Mouse (Mus musculus) G1E (cell line): Measurements from ENCODE around the gene Gabbr1. TPM values are rescaled to one million over a fixed set of nuclear protein-coding genes. Genes with fewer than 3 reads are reported as not detected.

Experiments used
- ATAC-seq: 2 replicates; pipeline ENCODE4 v1.8.0; 2016; ENCODE audit warnings: mild to moderate bottlenecking; ENCODE audit not compliant: insufficient number of reproducible peaks, poor library complexity, low FRiP score, severe bottlenecking; ENCODE audit errors: extremely low read depth
- DNase-seq: peaks from one replicate; pipeline ENCODE4 v3.0.0; 2012; ENCODE audit warnings: low spot score
- H3K27me3 ChIP-seq: 2 replicates; pipeline ENCODE4 v1.6.1; 2012; ENCODE audit warnings: mild to moderate bottlenecking, low read length, inconsistent platforms; ENCODE audit not compliant: insufficient read depth
- H3K36me3 ChIP-seq: replicated peaks from 2 replicates; pipeline ENCODE3; 2012; ENCODE audit warnings: mild to moderate bottlenecking, inconsistent platforms
- H3K4me1 ChIP-seq: 2 replicates; pipeline ENCODE4 v1.6.1; 2012; ENCODE audit warnings: low read depth, low read length, inconsistent platforms, mixed read lengths; ENCODE audit not compliant: insufficient read depth
- H3K4me3 ChIP-seq: 2 replicates; pipeline ENCODE4 v1.5.1; 2012; ENCODE audit warnings: low read depth, mild to moderate bottlenecking, inconsistent platforms, low read length, moderate library complexity, mixed read lengths
- H3K9me3 ChIP-seq: replicated peaks from 2 replicates; pipeline ENCODE4 v1.6.1; 2012; ENCODE audit warnings: inconsistent platforms
- CTCF ChIP-seq: IDR thresholded peaks from 2 replicates; pipeline ENCODE4 v1.5.1; 2012; ENCODE audit warnings: low read depth, low read length, inconsistent platforms, mixed read lengths
- GATA1 ChIP-seq: IDR thresholded peaks from 2 replicates; pipeline ENCODE4 v1.6.1; 2012; ENCODE audit warnings: borderline replicate concordance, low read length, inconsistent platforms, mixed read lengths
- GATA2 ChIP-seq: IDR thresholded peaks from 2 replicates; pipeline ENCODE4 v1.6.1; 2012; ENCODE audit warnings: low read depth, low read length, inconsistent platforms, borderline replicate concordance
- POLR2AphosphoS5 ChIP-seq: IDR thresholded peaks from 2 replicates; pipeline ENCODE4 v1.6.1; 2012; ENCODE audit warnings: low read depth, low read length, inconsistent platforms; ENCODE audit not compliant: insufficient replicate concordance
- TAL1 ChIP-seq: conservative IDR thresholded peaks from 2 replicates; pipeline ENCODE4 v1.6.1; 2012; ENCODE audit warnings: low read depth, low read length, inconsistent platforms, mixed read lengths
- polyA plus RNA-seq: library from polyadenylated mRNA; stranded (reverse); fragments of >175 nt; gene quantifications from 2 replicates; pipeline ENCODE4 v1.2.3, GENCODE M21; 2012
- total RNA-seq, 2 experiments: library from RNA; stranded (forward) in 1 of 2; stranded (reverse) in 1 of 2; fragments of 200-1000 nt in 1 of 2; fragments of >200 nt in 1 of 2; fragmentation: Nextera tagmentation in 1 of 2; gene quantifications; 2 replicates each; pipeline ENCODE4 v1.2.3; 2014 to 2017

Gene Gabbr1
- total and polyA plus RNA-seq, 3 experiments, result 11.7 to 36.4 (median 31.9) TPM

DNA sequence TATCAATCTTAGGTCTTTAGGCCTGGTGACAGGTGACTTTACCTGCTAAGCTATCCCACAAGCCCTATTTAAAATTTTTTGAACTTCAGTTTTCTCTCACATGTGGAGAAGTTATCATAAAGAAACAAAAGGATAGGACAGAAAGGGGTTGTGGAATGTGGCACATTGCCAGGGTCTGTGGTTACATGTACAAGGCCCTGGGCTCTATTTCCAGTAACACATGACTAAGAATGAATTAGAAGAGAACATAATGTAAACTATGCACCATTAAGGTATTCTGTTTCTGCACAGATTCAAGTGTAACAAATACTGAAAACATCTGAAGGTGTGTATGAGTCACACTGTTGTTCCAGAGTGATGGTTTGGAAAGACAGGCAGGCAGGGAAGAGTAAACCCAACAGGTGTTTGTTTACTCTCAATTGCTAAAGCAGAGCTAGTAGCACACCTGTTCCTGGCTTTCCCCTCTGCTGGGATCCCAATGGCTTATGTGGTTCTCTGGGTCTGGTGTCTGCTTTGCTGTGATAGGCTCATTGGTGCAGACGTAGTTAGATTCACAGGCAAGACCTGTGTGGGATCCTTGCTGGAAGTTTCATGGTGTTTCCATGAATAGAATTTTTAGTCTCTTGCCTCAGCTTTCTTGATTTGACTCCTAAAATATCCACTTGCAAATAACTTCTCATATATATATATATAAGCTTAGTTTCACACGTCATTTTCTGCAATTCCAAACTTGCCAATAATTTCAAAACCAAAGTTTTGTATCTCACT, 6.5 kb upstream of the Gabbr1 start:
- Histone ChIP-seq H3K4me1 (no peaks in the 10 kb centered on the region), H3K36me3 (no peaks in the 10 kb centered on the region), H3K4me3 (no peak overlapping the region), H3K27me3 (peaks cover 5% of the 10 kb centered on the region), H3K9me3 (no peaks in the 10 kb centered on the region)
- no peak for ATAC-seq
- DNase-seq, result no peak
- TF ChIP-seq POLR2AphosphoS5, result no peak
- no peak for TF ChIP-seq GATA1
- TF ChIP-seq CTCF, result no peak
- TF ChIP-seq TAL1, result no peak
- no peak for TF ChIP-seq GATA2

DNA sequence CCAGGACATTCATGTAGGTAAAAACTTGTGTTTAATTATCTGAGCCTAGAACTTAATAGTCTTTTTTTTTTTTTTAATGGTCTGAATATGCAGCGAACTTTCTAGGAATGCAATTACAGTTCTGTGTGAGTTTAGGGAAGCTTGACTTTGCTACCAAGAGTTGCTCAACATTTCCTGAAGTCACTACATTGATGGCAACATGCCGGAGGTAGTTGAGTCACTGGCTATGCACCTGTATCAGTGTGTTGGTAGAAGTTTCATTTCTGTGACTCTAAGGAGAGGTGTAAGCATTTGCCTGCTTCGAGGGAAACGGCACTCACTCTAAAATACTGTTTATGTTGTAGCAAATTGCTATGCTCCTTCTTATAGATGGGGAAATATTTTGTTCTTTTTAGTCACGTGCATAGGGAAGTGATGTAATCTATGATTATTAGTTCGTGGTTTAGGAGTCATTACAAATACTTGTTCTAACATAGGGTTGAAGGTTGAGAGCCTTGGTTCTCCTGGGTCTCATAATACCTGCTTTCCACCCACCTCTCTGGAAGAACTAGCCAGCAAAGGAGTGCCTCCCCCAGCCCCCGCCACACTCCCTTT, 1.0 kb upstream of the Gabbr1 start:
- no peaks in the 10 kb centered on the region for H3K9me3 ChIP-seq
- ATAC-seq (no peak), DNase-seq (no peak)
- TF ChIP-seq CTCF, result no peak
- H3K36me3 ChIP-seq, result peaks cover 12% of the 10 kb centered on the region
- peaks cover 34% of the 10 kb centered on the region for H3K4me1 ChIP-seq
- H3K4me3 ChIP-seq, result no peak overlapping the region
- H3K27me3 ChIP-seq, result peaks cover 22% of the 10 kb centered on the region

DNA sequence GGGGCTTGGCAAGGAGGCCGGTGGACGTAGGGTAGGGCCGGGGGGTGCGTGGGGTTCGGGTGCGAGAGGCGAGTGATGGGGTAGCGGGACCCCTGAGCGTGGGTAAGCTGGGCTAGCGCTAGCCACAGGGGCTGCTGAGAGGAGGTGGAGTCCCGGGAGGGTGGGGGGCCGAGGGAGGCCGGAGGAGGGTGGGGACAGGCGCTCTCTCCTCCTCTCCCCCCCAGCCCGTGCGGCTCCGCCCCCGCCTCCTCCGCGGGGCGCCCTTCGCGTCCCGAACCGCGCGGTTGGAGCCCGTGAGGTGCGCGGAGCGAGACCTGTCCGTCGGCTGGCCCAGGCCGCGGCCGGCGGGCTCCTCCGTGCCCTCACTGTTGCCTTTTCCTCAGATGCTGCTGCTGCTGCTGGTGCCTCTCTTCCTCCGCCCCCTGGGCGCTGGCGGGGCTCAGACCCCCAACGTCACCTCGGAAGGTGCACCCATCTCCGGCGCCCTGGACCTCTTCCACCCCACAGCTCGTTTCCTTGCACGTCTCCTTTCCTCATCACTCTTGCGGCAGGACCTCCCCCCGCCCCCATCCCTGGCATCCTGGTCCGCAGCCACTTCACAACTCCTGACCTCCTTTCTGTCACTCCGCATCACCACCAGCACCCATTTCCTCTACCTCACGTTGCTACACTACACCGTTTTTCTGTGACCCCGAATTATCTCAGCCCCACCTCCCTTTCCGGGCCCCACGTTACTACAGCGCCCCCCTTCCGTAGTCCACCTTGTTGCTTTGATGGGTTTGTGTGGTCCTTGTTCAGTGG, 746 bp downstream of the Gabbr1 start:
- H3K27me3 ChIP-seq, result peaks cover 22% of the 10 kb centered on the region
- TF ChIP-seq GATA2, result no peak
- TF ChIP-seq GATA1, result no peak
- no peak for TF ChIP-seq POLR2AphosphoS5
- TF ChIP-seq TAL1, result no peak
- TF ChIP-seq CTCF, result no peak
- no peaks in the 10 kb centered on the region for H3K9me3 ChIP-seq
- peaks cover 42% of the 10 kb centered on the region for H3K4me1 ChIP-seq
- ATAC-seq (0 out of 2 replicates have a peak, but pooled peaks have one; percentile 43), DNase-seq (peak; percentile 59)
- H3K4me3 ChIP-seq, result peak overlapping the region; percentile 82
- H3K36me3 ChIP-seq, result peaks cover 28% of the 10 kb centered on the region

DNA sequence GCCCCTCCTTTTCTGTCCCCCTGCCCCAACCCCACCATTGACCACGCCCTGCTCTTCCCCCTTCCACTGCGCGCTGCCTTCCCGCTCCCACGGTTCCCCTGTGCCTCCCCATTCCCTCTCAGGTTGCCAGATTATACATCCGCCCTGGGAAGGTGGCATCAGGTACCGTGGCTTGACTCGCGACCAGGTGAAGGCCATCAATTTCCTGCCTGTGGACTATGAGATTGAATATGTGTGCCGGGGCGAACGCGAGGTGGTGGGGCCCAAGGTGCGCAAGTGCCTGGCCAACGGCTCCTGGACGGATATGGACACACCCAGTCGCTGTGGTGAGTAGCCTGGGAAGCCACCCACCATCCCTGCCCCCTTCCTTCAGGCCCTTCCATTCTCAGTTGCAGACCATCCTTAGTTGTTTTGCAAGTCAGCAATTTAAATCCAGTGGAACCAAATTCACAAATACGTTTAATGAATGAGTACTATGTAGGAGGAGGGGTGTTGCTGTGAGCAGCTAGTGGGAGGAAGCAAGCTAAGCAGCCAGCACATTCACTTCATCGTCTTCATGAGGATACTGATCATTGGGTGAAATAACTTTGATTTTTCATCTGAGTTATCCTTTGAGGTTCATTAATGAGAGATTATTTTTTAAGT, 1.7 kb downstream of the Gabbr1 start:
- ATAC-seq (no peak), DNase-seq (no peak)
- Histone ChIP-seq H3K36me3 (peaks cover 28% of the 10 kb centered on the region), H3K4me3 (peak overlapping the region; percentile 82; the same call in 1 of the 2 replicates), H3K27me3 (peaks cover 22% of the 10 kb centered on the region), H3K4me1 (peaks cover 42% of the 10 kb centered on the region), H3K9me3 (no peaks in the 10 kb centered on the region)
- TF ChIP-seq GATA1, result no peak
- TF ChIP-seq GATA2, result no peak
- no peak for TF ChIP-seq POLR2AphosphoS5
- no peak for TF ChIP-seq CTCF
- no peak for TF ChIP-seq TAL1

DNA sequence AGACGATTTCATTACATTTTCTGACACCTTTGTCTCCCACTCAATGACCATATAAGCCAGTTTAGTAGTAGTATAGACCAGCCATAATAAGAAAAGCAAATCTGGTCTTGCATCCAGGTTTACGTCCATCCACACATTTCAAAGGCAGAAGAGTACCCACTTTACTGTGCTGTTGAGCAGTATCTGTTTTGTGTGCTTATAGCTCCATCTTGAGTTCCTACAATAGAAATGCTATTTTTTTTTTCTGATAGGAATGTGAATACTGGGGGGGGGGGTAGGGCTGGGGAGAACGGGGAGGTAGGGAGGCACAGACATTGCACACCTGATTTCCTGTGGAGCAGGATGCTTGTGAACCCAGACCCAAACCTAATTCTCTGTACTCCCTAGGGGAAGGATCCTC, 2.2 kb downstream of the Gabbr1 start:
- H3K36me3 ChIP-seq, result peaks cover 28% of the 10 kb centered on the region
- H3K4me3 ChIP-seq, result no peak overlapping the region
- no peaks in the 10 kb centered on the region for H3K9me3 ChIP-seq
- TF ChIP-seq GATA1, result no peak
- TF ChIP-seq POLR2AphosphoS5, result no peak
- no peak for TF ChIP-seq GATA2
- TF ChIP-seq CTCF, result no peak
- no peak for TF ChIP-seq TAL1
- DNase-seq (no peak), ATAC-seq (no peak)
- peaks cover 42% of the 10 kb centered on the region for H3K4me1 ChIP-seq
- peaks cover 22% of the 10 kb centered on the region for H3K27me3 ChIP-seq

DNA sequence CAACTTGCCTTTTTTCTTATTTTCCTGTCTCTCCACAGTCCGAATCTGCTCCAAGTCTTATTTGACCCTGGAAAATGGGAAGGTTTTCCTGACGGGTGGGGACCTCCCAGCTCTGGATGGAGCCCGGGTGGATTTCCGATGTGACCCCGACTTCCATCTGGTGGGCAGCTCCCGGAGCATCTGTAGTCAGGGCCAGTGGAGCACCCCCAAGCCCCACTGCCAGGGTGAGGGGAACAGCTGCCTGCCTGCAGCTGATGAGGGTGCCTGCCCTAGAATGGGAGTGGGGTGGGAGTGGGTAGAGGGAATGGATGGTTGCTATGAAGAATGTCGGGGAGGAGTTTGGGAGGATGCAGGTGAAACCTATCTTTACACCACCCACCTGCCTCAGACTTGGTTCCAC, 2.6 kb downstream of the Gabbr1 start:
- Histone ChIP-seq H3K4me3 (no peak overlapping the region), H3K36me3 (peaks cover 28% of the 10 kb centered on the region), H3K9me3 (no peaks in the 10 kb centered on the region), H3K27me3 (peaks cover 22% of the 10 kb centered on the region), H3K4me1 (peaks cover 42% of the 10 kb centered on the region)
- no peak for ATAC-seq
- DNase-seq, result no peak
- TF ChIP-seq GATA2 (no peak), CTCF (no peak), GATA1 (no peak), TAL1 (no peak), POLR2AphosphoS5 (no peak)
